Mouse (Mus musculus) liver, embryonic 14.5 days (tissue): ENCODE results near the gene Mamdc2.

Source experiments
- CTCF ChIP-seq: IDR thresholded peaks from 2 replicates; pipeline ENCODE4 v1.5.1; 2016; ENCODE audit warnings: antibody characterized with exemption, low read depth, control low read depth
- EP300 ChIP-seq: IDR thresholded peaks from 2 replicates; pipeline ENCODE4 v1.6.1; 2016; ENCODE audit warnings: antibody characterized with exemption, low read depth

- TF ChIP-seq CTCF (no peak), EP300 (no peak)
Measured at GRCm38 (mm10) chr19:23323107-23323506, 125.1 kb downstream of the Mamdc2 start.
